Mouse (Mus musculus) lung, adult 2 months (tissue): Measurements from ENCODE around the gene Angpt4.

Experiments
- CTCF ChIP-seq: fragments of 200-500 bp; IDR thresholded peaks from 2 replicates; pipeline ENCODE4 v1.5.1; 2011; ENCODE audit warnings: mild to moderate bottlenecking, low read length, control low read depth; ENCODE audit not compliant: insufficient read depth
- POLR2A ChIP-seq: fragments of 200-500 bp; IDR thresholded peaks from 2 replicates; pipeline ENCODE4 v1.6.1; 2011; ENCODE audit warnings: low read depth, mild to moderate bottlenecking, control low read depth, low read length, borderline replicate concordance; ENCODE audit errors: extremely low read depth

DNA sequence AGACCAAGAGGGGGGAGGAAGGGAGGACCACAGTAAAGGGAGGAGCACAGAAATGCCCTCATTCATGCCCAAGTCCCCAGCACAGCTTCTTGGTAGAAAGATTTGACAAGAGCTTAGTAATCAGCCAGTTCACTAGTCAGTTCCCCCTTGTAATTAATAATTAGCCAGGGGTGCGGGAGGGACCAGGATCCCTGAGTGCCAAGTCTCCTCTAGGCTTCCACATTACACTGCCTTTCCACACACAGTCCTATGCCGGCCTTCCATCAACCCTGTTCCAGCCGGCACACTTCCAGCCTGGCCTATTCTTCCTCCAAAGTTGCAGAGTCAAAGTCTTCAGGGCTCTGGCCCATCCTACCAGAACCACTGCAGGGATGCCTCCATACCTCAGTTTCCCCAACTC, 65.1 kb downstream of the Angpt4 start:
- TF ChIP-seq CTCF, result no peak
- TF ChIP-seq POLR2A, result no peak
